Mouse (Mus musculus): Measurements from ENCODE around the gene R3hdm4.

DNA sequence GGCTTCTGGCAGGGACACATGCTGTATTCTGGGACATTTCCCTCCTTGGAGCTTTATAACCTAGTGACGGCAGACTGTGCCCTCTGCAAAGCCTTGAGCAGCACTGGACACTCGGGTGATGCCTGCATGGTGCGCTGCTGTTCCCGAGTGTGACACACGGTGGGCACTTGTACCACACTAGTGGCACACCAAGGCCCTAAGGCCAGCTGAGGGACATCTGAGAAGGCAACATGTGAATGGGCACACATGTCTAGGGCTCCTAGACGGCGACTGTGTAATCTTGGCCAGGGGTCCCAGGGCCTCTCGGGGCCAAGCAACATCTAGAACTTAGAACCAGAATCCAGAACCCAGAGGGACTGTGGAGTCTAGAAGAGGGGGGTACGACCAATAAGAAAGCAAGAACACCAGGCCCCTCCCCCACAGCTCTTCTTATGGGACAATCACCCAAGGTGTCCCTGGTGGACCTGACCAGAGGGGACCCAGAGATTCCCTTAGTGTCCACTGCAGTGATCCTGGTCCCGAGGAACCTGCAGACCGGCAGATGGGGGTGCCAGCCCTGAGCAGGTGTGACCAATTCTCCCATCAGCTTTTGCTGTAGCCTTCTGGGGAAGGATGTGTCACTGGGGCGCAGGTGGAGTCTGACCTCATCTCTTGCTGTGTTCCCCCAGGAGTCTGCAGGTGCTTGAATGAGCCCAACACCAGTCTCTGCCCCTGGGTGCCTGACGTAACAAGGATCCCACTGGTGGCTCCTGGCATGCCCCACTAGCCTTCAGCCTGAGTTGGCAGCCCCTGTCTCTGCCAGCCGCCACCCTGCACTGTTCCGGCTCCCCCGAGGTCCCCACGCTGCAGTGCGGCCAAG, 9.2 kb upstream of the R3hdm4 start:
- TF ChIP-seq POLR2A (IDR thresholded peaks at IDR 0.05; ENCODE audit: low read depth, low read length) (0 out of 2 replicates have a peak, but pooled peaks have one; percentile 20), MAX (IDR thresholded peaks at IDR 0.05; ENCODE audit: low read length) (peak; percentile 57; the same call in 1 of the 2 replicates), ZC3H11A (IDR thresholded peaks at IDR 0.05; ENCODE audit: low read depth, low read length) (no peak), RCOR1 (conservative IDR thresholded peaks at IDR 0.05; ENCODE audit: low read depth, low read length) (0 out of 2 replicates have a peak, but pooled peaks have one; percentile 29), CTCF (conservative IDR thresholded peaks at IDR 0.05 in 1 of 2, IDR thresholded peaks at IDR 0.05 in 1 of 2; ENCODE audit: low read depth in 2 of 2, low read length in 2 of 2) (peak in 1 of 2 experiments; percentile 17; a peak in 1 of 4 replicates), MXI1 (IDR thresholded peaks at IDR 0.05; ENCODE audit: low read depth, low read length) (no peak), EP300 (IDR thresholded peaks at IDR 0.05; ENCODE audit: low read length) (peak; percentile 74), UBTF (IDR thresholded peaks at IDR 0.05; ENCODE audit: low read depth, low read length) (no peak), IRF4 (IDR thresholded peaks at IDR 0.05; ENCODE audit: low read depth, low read length) (no peak), ELF1 (IDR thresholded peaks at IDR 0.05; ENCODE audit: low read depth, low read length) (no peak), ZMIZ1 (IDR thresholded peaks at IDR 0.05; ENCODE audit: low read depth, low read length) (no peak), HCFC1 (IDR thresholded peaks at IDR 0.05; ENCODE audit: low read depth, low read length) (no peak), SIN3A (IDR thresholded peaks at IDR 0.05; ENCODE audit: low read length) (peak; percentile 83; the same call in 1 of the 2 replicates)

Data from CH12.LX (cell line).